Mouse (Mus musculus) midbrain, postnatal 0 days (tissue): ENCODE results near the gene Hist1h2ac. TPM values are rescaled to one million over a fixed set of nuclear protein-coding genes. Genes with fewer than 3 reads are reported as not detected.
"Not testable (repeated sequence)": the region's sequence is repeated elsewhere in the genome, so short reads cannot be mapped to it uniquely, and the experiment has no call there.

Experiments used
- ATAC-seq: fragments of 200-750 bp; cut with Nextera tagmentation; 2 replicates; pipeline ENCODE4 v1.8.0; 2017; ENCODE audit warnings: moderate number of reproducible peaks, mild to moderate bottlenecking, moderate TSS enrichment, moderate library complexity; ENCODE audit not compliant: low FRiP score
- DNase-seq: peaks from one replicate; pipeline ENCODE4 v3.0.0-alpha.2; 2015; ENCODE audit warnings: low spot score
- H3K27ac ChIP-seq: fragments of 300-500 bp; sonication (generic); 2 replicates; pipeline ENCODE4 v1.5.1; 2014; ENCODE audit warnings: low read depth, mild to moderate bottlenecking, low read length, mixed read lengths
- H3K27me3 ChIP-seq: fragments of 300-500 bp; sonication (generic); 2 replicates; pipeline ENCODE4 v1.6.1; 2014; ENCODE audit warnings: low read length, control low read depth, mixed read lengths; ENCODE audit not compliant: insufficient read depth
- H3K36me3 ChIP-seq: fragments of 300-500 bp; sonication (generic); 2 replicates; pipeline ENCODE4 v1.6.1; 2014; ENCODE audit warnings: low read length, control low read depth, mixed read lengths; ENCODE audit not compliant: insufficient read depth
- H3K4me1 ChIP-seq: fragments of 300-500 bp; sonication (generic); 2 replicates; pipeline ENCODE4 v1.6.1; 2014; ENCODE audit warnings: mild to moderate bottlenecking, control low read depth, antibody characterized with exemption, low read length, mixed read lengths; ENCODE audit not compliant: insufficient read depth
- H3K4me2 ChIP-seq: fragments of 300-500 bp; sonication (generic); 2 replicates; pipeline ENCODE4 v1.6.1; 2014; ENCODE audit warnings: low read depth, mild to moderate bottlenecking, low read length, mixed read lengths; ENCODE audit not compliant: poor library complexity, severe bottlenecking
- H3K4me3 ChIP-seq: fragments of 300-500 bp; sonication (generic); 2 replicates; pipeline ENCODE4 v1.5.1; 2014; ENCODE audit warnings: low read depth, mild to moderate bottlenecking, low read length, moderate library complexity
- H3K9ac ChIP-seq: fragments of 300-500 bp; sonication (generic); replicated peaks from 2 replicates; pipeline ENCODE4 v1.6.1; 2014; ENCODE audit warnings: mild to moderate bottlenecking, low read length, moderate library complexity, mixed read lengths; ENCODE audit not compliant: poor library complexity, severe bottlenecking
- H3K9me3 ChIP-seq: fragments of 300-500 bp; sonication (generic); 2 replicates; pipeline ENCODE4 v1.6.1; 2016; ENCODE audit warnings: low read length, control low read depth
- CTCF ChIP-seq: IDR thresholded peaks from 2 replicates; pipeline ENCODE4 v1.5.1; 2016; ENCODE audit warnings: antibody characterized with exemption, mild to moderate bottlenecking
- WGBS: fragments of 180-500 bp; shearing (Covaris S2); extraction: QIAGEN DNeasy Blood & Tissue Kit; methylation state at CpG from one replicate; pipeline ENCODE4 v1.1.7; 2014; 5-methylcytosine and 5-hydroxymethylcytosine counted together
- polyA plus RNA-seq: library from polyadenylated mRNA; unstranded; fragments of >200 nt; fragmentation: Nextera tagmentation; extraction: Ambion mirVana; gene quantifications from 2 replicates; pipeline ENCODE4 v1.2.1, GENCODE M21; 2015
- total RNA-seq: library from RNA; depleted of rRNA; stranded (reverse); fragments of >200 nt; gene quantifications from 2 replicates; pipeline ENCODE4 v1.2.3, GENCODE M21; 2014

The Hist1h2ac gene
- total and polyA plus RNA-seq, 2 experiments from 2014 or later, result 0.28 to 45.8 TPM

- H3K36me3 ChIP-seq, result no peaks in the 10 kb centered on the region
- no peak for DNase-seq
- H3K9me3 ChIP-seq, result no peaks in the 10 kb centered on the region
- no peaks in the 10 kb centered on the region for H3K27me3 ChIP-seq
- TF ChIP-seq CTCF, result no peak
- no peak overlapping the region for H3K27ac ChIP-seq
- H3K4me2 ChIP-seq, result no peak overlapping the region
- no peak overlapping the region for H3K4me3 ChIP-seq
- no CpG with 5 or more reads among the region's 1 CpGs for WGBS
- no peak overlapping the region for H3K9ac ChIP-seq
- H3K4me1 ChIP-seq, result no peaks in the 10 kb centered on the region
- no peak for ATAC-seq
These were observed 41.5 kb upstream of the Hist1h2ac start for GRCm38 (mm10) chr13:23725213-23725612.

GRCm38 (mm10) chr13:23724239-23724638 lies 40.5 kb upstream of the Hist1h2ac start:
- no peak overlapping the region for H3K27ac ChIP-seq
- TF ChIP-seq CTCF, result no peak
- no peak overlapping the region for H3K4me2 ChIP-seq
- H3K4me1 ChIP-seq, result no peaks in the 10 kb centered on the region
- DNase-seq (no peak), ATAC-seq (no peak)
- H3K27me3 ChIP-seq, result no peaks in the 10 kb centered on the region
- H3K36me3 ChIP-seq, result no peaks in the 10 kb centered on the region
- H3K9ac ChIP-seq, result no peak overlapping the region
- no peaks in the 10 kb centered on the region for H3K9me3 ChIP-seq
- H3K4me3 ChIP-seq, result no peak overlapping the region
- WGBS, result 82% methylated on average over 4 of the region's 4 CpGs

- H3K9ac ChIP-seq, H3K4me3 ChIP-seq, H3K9me3 ChIP-seq, H3K4me1 ChIP-seq, DNase-seq, ATAC-seq, H3K4me2 ChIP-seq, H3K27me3 ChIP-seq, H3K27ac ChIP-seq, H3K36me3 ChIP-seq: not testable (repeated sequence)
- WGBS, result 14% methylated on average over 2 of the region's 2 CpGs
These were observed 34.0 kb upstream of the Hist1h2ac start for GRCm38 (mm10) chr13:23717593-23718245.

- no peak for TF ChIP-seq CTCF
- Histone ChIP-seq H3K36me3 (no peaks in the 10 kb centered on the region), H3K9me3 (no peaks in the 10 kb centered on the region), H3K4me2 (no peak overlapping the region), H3K27ac (no peak overlapping the region), H3K4me1 (no peaks in the 10 kb centered on the region), H3K9ac (no peak overlapping the region), H3K4me3 (no peak overlapping the region), H3K27me3 (no peaks in the 10 kb centered on the region)
- DNase-seq (no peak), ATAC-seq (no peak)
- WGBS, result 62% methylated on average over 11 of the region's 11 CpGs
These were observed 33.4 kb upstream of the Hist1h2ac start for GRCm38 (mm10) chr13:23717176-23717575.

GRCm38 (mm10) chr13:23716261-23717042 lies 32.7 kb upstream of the Hist1h2ac start:
- Histone ChIP-seq H3K4me3 (no peak overlapping the region), H3K9me3 (no peaks in the 10 kb centered on the region), H3K4me2 (no peak overlapping the region), H3K9ac (no peak overlapping the region), H3K27me3 (no peaks in the 10 kb centered on the region), H3K4me1 (no peaks in the 10 kb centered on the region), H3K27ac (no peak overlapping the region), H3K36me3 (no peaks in the 10 kb centered on the region)
- no peak for TF ChIP-seq CTCF
- no peak for DNase-seq
- ATAC-seq, result no peak
- 91% methylated on average over 5 of the region's 5 CpGs for WGBS
